Mouse (Mus musculus): ENCODE measurements around the gene Iffo2. TPM values are rescaled to one million over a fixed set of nuclear protein-coding genes. Genes with fewer than 3 reads are reported as not detected.

The Iffo2 gene
- polyA plus RNA-seq, 2 experiments, result 0.56 to 1.4 TPM

- 67% methylated on average over 10 of the region's 10 CpGs for WGBS (ENCODE audit: insufficient replicate concordance)
- ATAC-seq (ENCODE audit: insufficient read depth), result no peak
Observed at GRCm38 (mm10) chr4:139521926-139522325, 8.4 kb upstream of the Iffo2 start.

GRCm38 (mm10) chr4:139526475-139526874 is 3.9 kb upstream of the Iffo2 start:
- Histone ChIP-seq H3K4me3 (ENCODE audit: insufficient read depth in 1 of 2, low read depth in 2 of 2, low read length in 2 of 2) (no peak overlapping the region), H3K27ac (no peak overlapping the region), H3K4me1 (replicated peaks; ENCODE audit: control insufficient read depth in 2 of 2, insufficient read depth in 2 of 2, low read length in 1 of 2) (no peaks in the 10 kb centered on the region), H3K9ac (replicated peaks) (no peak overlapping the region), H3K4me2 (ENCODE audit: low read depth) (no peak overlapping the region), H3K27me3 (ENCODE audit: control insufficient read depth, insufficient read depth, low read length) (no peaks in the 10 kb centered on the region), H3K9me3 (ENCODE audit: control insufficient read depth, low read length) (no peaks in the 10 kb centered on the region), H3K36me3 (replicated peaks; ENCODE audit: control insufficient read depth, insufficient read depth, low read depth) (no peaks in the 10 kb centered on the region)
- WGBS (ENCODE audit: insufficient replicate concordance), result 64% methylated on average over 12 of the region's 12 CpGs
- DNase-seq (ENCODE audit: low read depth in 3 of 3, low spot score in 3 of 3), result no peak
- TF ChIP-seq EP300 (IDR thresholded peaks at IDR 0.05; ENCODE audit: low read depth), result no peak
- no peak for TF ChIP-seq CTCF (IDR thresholded peaks at IDR 0.05; ENCODE audit: low read depth)
- no peak for ATAC-seq (ENCODE audit: insufficient read depth)

More at GRCm38 (mm10) chr4:139521926-139522325, 8.4 kb upstream of the Iffo2 start:
- TF ChIP-seq EP300 (IDR thresholded peaks at IDR 0.05; ENCODE audit: low read depth), result no peak
- no peak for TF ChIP-seq CTCF (IDR thresholded peaks at IDR 0.05; ENCODE audit: low read depth)
- H3K36me3 ChIP-seq (replicated peaks; ENCODE audit: control insufficient read depth, insufficient read depth, low read depth), result no peaks in the 10 kb centered on the region
- no peak overlapping the region for H3K4me2 ChIP-seq (ENCODE audit: low read depth)
- no peak for DNase-seq (ENCODE audit: low read depth in 3 of 3, low spot score in 3 of 3)
- H3K9me3 ChIP-seq (ENCODE audit: control insufficient read depth, low read length), result no peaks in the 10 kb centered on the region
- H3K4me1 ChIP-seq (replicated peaks; ENCODE audit: control insufficient read depth in 2 of 2, insufficient read depth in 2 of 2, low read length in 1 of 2), result peaks cover 0 to 2% of the 10 kb centered on the region in 2 experiments; a peak in 1 of 4 replicates
- H3K27ac ChIP-seq, result no peak overlapping the region
- no peak overlapping the region for H3K9ac ChIP-seq (replicated peaks)
- H3K27me3 ChIP-seq (ENCODE audit: control insufficient read depth, insufficient read depth, low read length), result no peaks in the 10 kb centered on the region
- H3K4me3 ChIP-seq (ENCODE audit: insufficient read depth in 1 of 2, low read depth in 2 of 2, low read length in 2 of 2), result no peak overlapping the region

- 72% methylated on average over 10 of the region's 10 CpGs for WGBS (ENCODE audit: insufficient replicate concordance)
Observed at GRCm38 (mm10) chr4:139532081-139532480, 1.7 kb downstream of the Iffo2 start.

GRCm38 (mm10) chr4:139535127-139535695 is 4.9 kb downstream of the Iffo2 start:
- DNase-seq (ENCODE audit: low read depth in 3 of 3, low spot score in 3 of 3), result peak; percentile 17 to 26 (median 20)
- no peaks in the 10 kb centered on the region for H3K36me3 ChIP-seq (replicated peaks; ENCODE audit: control insufficient read depth, insufficient read depth, low read depth)

More at GRCm38 (mm10) chr4:139532081-139532480, 1.7 kb downstream of the Iffo2 start:
- TF ChIP-seq EP300 (IDR thresholded peaks at IDR 0.05; ENCODE audit: low read depth) (no peak), CTCF (IDR thresholded peaks at IDR 0.05; ENCODE audit: low read depth) (no peak)
- ATAC-seq (ENCODE audit: insufficient read depth) (no peak), DNase-seq (ENCODE audit: low read depth in 3 of 3, low spot score in 3 of 3) (no peak)
- H3K4me2 ChIP-seq (ENCODE audit: low read depth), result no peak overlapping the region
- no peak overlapping the region for H3K4me3 ChIP-seq (ENCODE audit: insufficient read depth in 1 of 2, low read depth in 2 of 2, low read length in 2 of 2)
- H3K36me3 ChIP-seq (replicated peaks; ENCODE audit: control insufficient read depth, insufficient read depth, low read depth), result no peaks in the 10 kb centered on the region
- no peaks in the 10 kb centered on the region for H3K9me3 ChIP-seq (ENCODE audit: control insufficient read depth, low read length)
- no peaks in the 10 kb centered on the region for H3K27me3 ChIP-seq (ENCODE audit: control insufficient read depth, insufficient read depth, low read length)
- no peak overlapping the region for H3K9ac ChIP-seq (replicated peaks)
- peaks cover 0 to 9% of the 10 kb centered on the region in 2 experiments; a peak in 2 of 4 replicates for H3K4me1 ChIP-seq (replicated peaks; ENCODE audit: control insufficient read depth in 2 of 2, insufficient read depth in 2 of 2, low read length in 1 of 2)
- H3K27ac ChIP-seq, result no peak overlapping the region

GRCm38 (mm10) chr4:139535719-139536118 is 5.4 kb downstream of the Iffo2 start:
- 59% methylated on average over 7 of the region's 7 CpGs for WGBS (ENCODE audit: insufficient replicate concordance)
- no peaks in the 10 kb centered on the region for H3K27me3 ChIP-seq (ENCODE audit: control insufficient read depth, insufficient read depth, low read length)
- no peak for ATAC-seq (ENCODE audit: insufficient read depth)
- no peak for DNase-seq (ENCODE audit: low read depth in 3 of 3, low spot score in 3 of 3)
- H3K27ac ChIP-seq, result peak overlapping the region; percentile 37; the same call in 1 of the 2 replicates
- no peak overlapping the region for H3K9ac ChIP-seq (replicated peaks)
- H3K4me2 ChIP-seq (ENCODE audit: low read depth), result no peak overlapping the region
- TF ChIP-seq EP300 (IDR thresholded peaks at IDR 0.05; ENCODE audit: low read depth) (no peak), CTCF (IDR thresholded peaks at IDR 0.05; ENCODE audit: low read depth) (no peak)
- peaks cover 0 to 9% of the 10 kb centered on the region in 2 experiments; a peak in 2 of 4 replicates for H3K4me1 ChIP-seq (replicated peaks; ENCODE audit: control insufficient read depth in 2 of 2, insufficient read depth in 2 of 2, low read length in 1 of 2)
- H3K4me3 ChIP-seq (ENCODE audit: insufficient read depth in 1 of 2, low read depth in 2 of 2, low read length in 2 of 2), result no peak overlapping the region
- H3K9me3 ChIP-seq (ENCODE audit: control insufficient read depth, low read length), result no peaks in the 10 kb centered on the region
- no peaks in the 10 kb centered on the region for H3K36me3 ChIP-seq (replicated peaks; ENCODE audit: control insufficient read depth, insufficient read depth, low read depth)

More at GRCm38 (mm10) chr4:139535127-139535695, 4.9 kb downstream of the Iffo2 start:
- no peak overlapping the region for H3K9ac ChIP-seq (replicated peaks)
- no peak for TF ChIP-seq EP300 (IDR thresholded peaks at IDR 0.05; ENCODE audit: low read depth)
- TF ChIP-seq CTCF (IDR thresholded peaks at IDR 0.05; ENCODE audit: low read depth), result no peak
- no peaks in the 10 kb centered on the region for H3K27me3 ChIP-seq (ENCODE audit: control insufficient read depth, insufficient read depth, low read length)
- no peaks in the 10 kb centered on the region for H3K9me3 ChIP-seq (ENCODE audit: control insufficient read depth, low read length)
- H3K4me3 ChIP-seq (ENCODE audit: insufficient read depth in 1 of 2, low read depth in 2 of 2, low read length in 2 of 2), result no peak overlapping the region
- H3K4me1 ChIP-seq (replicated peaks; ENCODE audit: control insufficient read depth in 2 of 2, insufficient read depth in 2 of 2, low read length in 1 of 2), result peaks cover 0 to 9% of the 10 kb centered on the region in 2 experiments; a peak in 2 of 4 replicates
- WGBS (ENCODE audit: insufficient replicate concordance), result 41% methylated on average over 12 of the region's 12 CpGs
- peak; percentile 70 for ATAC-seq (ENCODE audit: insufficient read depth)
- peak overlapping the region; percentile 37; the same call in 1 of the 2 replicates for H3K27ac ChIP-seq
- no peak overlapping the region for H3K4me2 ChIP-seq (ENCODE audit: low read depth)

Measured in liver, embryonic 14.5 days (tissue).